Mouse (Mus musculus) embryonic facial prominence, embryonic 10.5 days (tissue): ENCODE results near the gene St3gal5. TPM values are rescaled to one million over a fixed set of nuclear protein-coding genes. Genes with fewer than 3 reads are reported as not detected.

ENCODE experiments used
- DNase-seq: peaks from one replicate; pipeline ENCODE4 v3.0.0-alpha.2; 2017; ENCODE audit warnings: low spot score
- H3K27ac ChIP-seq: fragments of 300-500 bp; sonication (generic); replicated peaks from 2 replicates; pipeline ENCODE4 v1.5.1; 2016; ENCODE audit warnings: mild to moderate bottlenecking
- H3K27me3 ChIP-seq: fragments of 300-500 bp; sonication (generic); replicated peaks from 2 replicates; pipeline ENCODE4 v1.6.1; 2016; ENCODE audit warnings: low read depth, mild to moderate bottlenecking; ENCODE audit not compliant: poor library complexity, severe bottlenecking
- H3K36me3 ChIP-seq: fragments of 300-500 bp; sonication (generic); replicated peaks from 2 replicates; pipeline ENCODE4 v1.6.1; 2016; ENCODE audit warnings: mild to moderate bottlenecking, moderate library complexity
- H3K4me1 ChIP-seq: fragments of 300-500 bp; sonication (generic); 2 replicates; pipeline ENCODE4 v1.6.1; 2016
- H3K4me3 ChIP-seq: fragments of 300-500 bp; sonication (generic); 2 replicates; pipeline ENCODE4 v1.5.1; 2016; ENCODE audit warnings: mild to moderate bottlenecking, moderate library complexity
- H3K9me3 ChIP-seq: fragments of 300-500 bp; sonication (generic); 2 replicates; pipeline ENCODE4 v1.6.1; 2016; ENCODE audit warnings: mild to moderate bottlenecking
- WGBS: fragments of 180-500 bp; shearing (Covaris S2); methylation state at CpG from one replicate; pipeline ENCODE4 v1.1.7; 2016; 5-methylcytosine and 5-hydroxymethylcytosine counted together
- polyA plus RNA-seq: library from polyadenylated mRNA; unstranded; fragments of >200 nt; fragmentation: Nextera tagmentation; extraction: Ambion mirVana; gene quantifications from 2 replicates; pipeline ENCODE4 v1.2.1, GENCODE M21; 2016

St3gal5 gene
- polyA plus RNA-seq, 1 experiment from 2014 or later = 32.6 TPM

GRCm38 (mm10) chr6:72184576-72184975 lies 87.2 kb downstream of the St3gal5 start:
- Histone ChIP-seq H3K4me3 (no peak overlapping the region), H3K36me3 (no peaks in the 10 kb centered on the region), H3K27me3 (peaks cover 41% of the 10 kb centered on the region), H3K4me1 (peaks cover 23% of the 10 kb centered on the region), H3K27ac (no peak overlapping the region), H3K9me3 (no peaks in the 10 kb centered on the region)
- DNase-seq = no peak
- 88% methylated on average over 5 of the region's 5 CpGs for whole genome bisulfite sequencing

DNA sequence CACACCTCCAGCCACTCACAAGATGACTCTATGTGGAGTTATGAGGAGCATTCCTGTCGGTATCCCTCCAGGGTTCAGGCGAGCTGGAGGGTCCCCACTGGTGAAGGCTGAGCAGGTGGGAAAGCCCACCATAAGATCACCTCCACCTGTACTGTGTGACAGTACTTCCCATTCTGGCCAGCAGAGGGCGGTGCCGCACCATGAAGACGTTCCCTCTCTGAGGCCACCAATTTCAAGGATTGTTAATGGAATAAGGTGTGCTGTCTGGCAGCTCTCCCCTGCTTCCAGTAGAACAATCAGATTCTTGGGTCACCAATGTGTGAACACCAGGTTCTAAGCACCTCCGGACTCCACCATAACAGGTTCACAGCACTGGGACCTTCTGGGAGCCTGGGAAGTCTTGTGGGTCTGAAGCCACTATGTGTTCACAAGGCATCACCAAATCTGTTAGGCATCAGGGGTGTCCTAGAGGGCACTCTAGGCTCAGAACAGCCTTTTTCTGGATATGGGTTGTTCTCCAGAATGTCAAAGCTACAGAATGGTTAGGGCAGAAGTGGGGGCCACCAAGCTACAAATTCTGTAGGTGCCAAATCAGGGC lies 88.6 kb downstream of the St3gal5 start:
- peaks cover 37% of the 10 kb centered on the region for H3K4me1 ChIP-seq
- no peak overlapping the region for H3K27ac ChIP-seq
- no peaks in the 10 kb centered on the region for H3K36me3 ChIP-seq
- H3K9me3 ChIP-seq = no peaks in the 10 kb centered on the region
- H3K27me3 ChIP-seq = peaks cover 53% of the 10 kb centered on the region
- H3K4me3 ChIP-seq = no peak overlapping the region
- peak; percentile 87 for DNase-seq
- WGBS = 5% methylated on average over 6 of the region's 6 CpGs

GRCm38 (mm10) chr6:72186809-72187208 lies 89.4 kb downstream of the St3gal5 start:
- Histone ChIP-seq H3K4me3 (no peak overlapping the region), H3K36me3 (no peaks in the 10 kb centered on the region), H3K4me1 (peaks cover 42% of the 10 kb centered on the region), H3K9me3 (no peaks in the 10 kb centered on the region), H3K27me3 (peaks cover 61% of the 10 kb centered on the region), H3K27ac (peak overlapping the region; percentile 20; the same call in 1 of the 2 replicates)
- WGBS = 84% methylated on average over 6 of the region's 6 CpGs
- DNase-seq = no peak

- Histone ChIP-seq H3K9me3 (no peaks in the 10 kb centered on the region), H3K4me1 (peaks cover 42% of the 10 kb centered on the region), H3K36me3 (no peaks in the 10 kb centered on the region), H3K4me3 (peak overlapping the region; percentile 52), H3K27ac (peak overlapping the region; percentile 88), H3K27me3 (peaks cover 63% of the 10 kb centered on the region)
- WGBS = 4% methylated on average over 29 of the region's 29 CpGs
- peak; percentile 70 for DNase-seq
Observed at GRCm38 (mm10) chr6:72189061-72189863, 91.9 kb downstream of the St3gal5 start.

GRCm38 (mm10) chr6:72190120-72190519 lies 92.7 kb downstream of the St3gal5 start:
- peaks cover 55% of the 10 kb centered on the region for H3K27me3 ChIP-seq
- 27% methylated on average over 6 of the region's 6 CpGs for WGBS
- peaks cover 42% of the 10 kb centered on the region for H3K4me1 ChIP-seq
- H3K4me3 ChIP-seq = no peak overlapping the region
- H3K36me3 ChIP-seq = no peaks in the 10 kb centered on the region
- no peak overlapping the region for H3K27ac ChIP-seq
- no peak for DNase-seq
- H3K9me3 ChIP-seq = no peaks in the 10 kb centered on the region

DNA sequence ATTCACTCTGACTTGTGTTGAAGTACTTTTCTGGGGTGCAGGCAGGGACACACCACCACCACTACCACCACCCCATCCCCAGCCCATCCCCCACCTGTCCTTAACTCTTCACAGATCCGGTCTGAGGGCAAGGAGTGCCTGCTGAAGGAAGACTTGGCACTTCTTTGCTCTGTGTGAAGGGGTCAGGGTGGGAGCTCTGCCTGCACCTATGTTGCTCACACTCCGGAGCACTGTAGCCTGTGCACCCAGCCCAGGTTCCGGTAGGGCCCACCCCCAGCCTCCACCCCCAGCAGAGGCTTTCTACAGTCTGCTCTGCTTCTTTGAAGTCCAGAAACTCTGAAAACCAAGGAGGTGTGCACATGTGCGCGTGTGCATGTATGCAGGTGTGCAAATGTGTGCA lies 93.2 kb downstream of the St3gal5 start:
- no peak overlapping the region for H3K4me3 ChIP-seq
- H3K27ac ChIP-seq = peak overlapping the region; percentile 27; the same call in 1 of the 2 replicates
- WGBS = 58% methylated on average over 5 of the region's 5 CpGs
- H3K27me3 ChIP-seq = peaks cover 55% of the 10 kb centered on the region
- no peaks in the 10 kb centered on the region for H3K9me3 ChIP-seq
- H3K4me1 ChIP-seq = peaks cover 42% of the 10 kb centered on the region
- no peak for DNase-seq
- no peaks in the 10 kb centered on the region for H3K36me3 ChIP-seq

- DNase-seq = no peak
- no peak overlapping the region for H3K4me3 ChIP-seq
- H3K9me3 ChIP-seq = no peaks in the 10 kb centered on the region
- no peaks in the 10 kb centered on the region for H3K36me3 ChIP-seq
- no peak overlapping the region for H3K27ac ChIP-seq
- WGBS = 69% methylated on average over 3 of the region's 3 CpGs
- H3K27me3 ChIP-seq = peaks cover 6% of the 10 kb centered on the region
- H3K4me1 ChIP-seq = peaks cover 22% of the 10 kb centered on the region
Observed at GRCm38 (mm10) chr6:72196660-72197059, 99.3 kb downstream of the St3gal5 start.

DNA sequence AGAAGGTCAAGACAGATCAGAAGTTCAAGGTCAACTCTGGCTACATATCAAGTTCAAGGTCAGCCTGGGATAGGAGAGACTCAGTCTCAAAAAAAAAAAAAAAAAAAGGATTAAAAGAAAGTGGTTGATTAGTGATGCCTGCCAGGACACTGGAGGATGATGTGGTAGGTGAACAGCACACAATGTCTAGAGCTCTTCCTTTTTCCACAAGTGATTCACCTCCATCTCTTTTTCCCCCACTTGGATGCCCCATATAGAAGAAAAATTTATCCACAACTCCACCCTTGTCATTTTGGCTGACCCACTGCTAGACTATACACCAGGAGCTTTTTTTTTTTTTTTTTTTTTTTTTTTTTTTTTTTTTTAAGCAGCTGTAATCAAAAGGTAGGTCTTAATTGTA lies 100.1 kb downstream of the St3gal5 start:
- DNase-seq = no peak
- H3K27me3 ChIP-seq = no peaks in the 10 kb centered on the region; the same call in 1 of the 2 replicates
- no peak overlapping the region for H3K4me3 ChIP-seq
- no peaks in the 10 kb centered on the region for H3K9me3 ChIP-seq
- peaks cover 30% of the 10 kb centered on the region for H3K4me1 ChIP-seq
- no peak overlapping the region for H3K27ac ChIP-seq
- no peaks in the 10 kb centered on the region for H3K36me3 ChIP-seq

DNA sequence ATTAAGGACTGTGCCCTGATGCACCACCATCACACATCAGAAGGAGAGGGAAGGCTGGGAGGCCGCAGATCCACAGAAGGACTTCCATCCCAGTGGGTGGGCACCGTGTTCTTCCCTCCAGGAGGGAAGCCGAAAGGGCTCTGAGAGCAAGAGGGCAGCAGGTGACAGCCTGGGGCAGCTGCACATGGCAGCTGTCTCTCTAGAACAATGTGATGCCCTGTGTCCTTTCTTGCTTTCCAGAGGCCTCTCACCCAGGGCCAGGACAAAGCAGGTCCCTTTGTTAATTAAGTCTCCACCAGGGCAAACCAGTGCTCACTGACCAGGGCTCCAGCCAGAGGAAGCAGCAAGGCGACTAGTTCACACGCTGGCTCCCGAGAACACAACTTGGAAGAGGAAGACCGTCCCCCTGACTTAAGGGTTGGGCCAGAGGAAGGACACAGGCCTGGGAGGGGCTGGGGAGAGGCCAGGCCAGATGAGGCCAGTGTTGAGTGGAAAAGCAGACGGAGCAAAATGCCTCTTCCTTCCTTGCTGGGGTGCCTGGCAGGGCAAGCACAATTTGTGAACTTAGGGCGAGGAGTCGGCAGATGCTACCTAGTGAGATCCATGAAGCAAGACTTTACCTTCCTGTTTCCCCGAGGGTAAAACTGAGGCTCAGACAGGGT lies 103.3 kb downstream of the St3gal5 start:
- Histone ChIP-seq H3K9me3 (no peaks in the 10 kb centered on the region), H3K4me1 (peaks cover 56% of the 10 kb centered on the region), H3K36me3 (peaks cover 25% of the 10 kb centered on the region), H3K4me3 (0 out of 2 replicates have a peak overlapping the region, but pooled peaks have one; percentile 6), H3K27ac (peak overlapping the region; percentile 83), H3K27me3 (no peaks in the 10 kb centered on the region; the same call in none of the 2 replicates)
- DNase-seq = peak; percentile 55
- 27% methylated on average over 11 of the region's 11 CpGs for WGBS

GRCm38 (mm10) chr6:72202732-72203131 lies 105.3 kb downstream of the St3gal5 start:
- H3K4me1 ChIP-seq = peaks cover 69% of the 10 kb centered on the region

GRCm38 (mm10) chr6:72203279-72203678 lies 105.9 kb downstream of the St3gal5 start:
- Histone ChIP-seq H3K4me3 (no peak overlapping the region), H3K9me3 (no peaks in the 10 kb centered on the region), H3K27me3 (peaks cover 4% of the 10 kb centered on the region), H3K27ac (no peak overlapping the region), H3K4me1 (peaks cover 70% of the 10 kb centered on the region), H3K36me3 (peaks cover 49% of the 10 kb centered on the region)
- no peak for DNase-seq
- 75% methylated on average over 5 of the region's 5 CpGs for WGBS

More at GRCm38 (mm10) chr6:72202732-72203131, 105.3 kb downstream of the St3gal5 start:
- Histone ChIP-seq H3K4me3 (no peak overlapping the region), H3K27ac (peak overlapping the region; percentile 54), H3K36me3 (peaks cover 43% of the 10 kb centered on the region), H3K9me3 (no peaks in the 10 kb centered on the region), H3K27me3 (peaks cover 4% of the 10 kb centered on the region)
- DNase-seq = no peak
- 82% methylated on average over 5 of the region's 5 CpGs for WGBS
